In the genomic region with DNA sequence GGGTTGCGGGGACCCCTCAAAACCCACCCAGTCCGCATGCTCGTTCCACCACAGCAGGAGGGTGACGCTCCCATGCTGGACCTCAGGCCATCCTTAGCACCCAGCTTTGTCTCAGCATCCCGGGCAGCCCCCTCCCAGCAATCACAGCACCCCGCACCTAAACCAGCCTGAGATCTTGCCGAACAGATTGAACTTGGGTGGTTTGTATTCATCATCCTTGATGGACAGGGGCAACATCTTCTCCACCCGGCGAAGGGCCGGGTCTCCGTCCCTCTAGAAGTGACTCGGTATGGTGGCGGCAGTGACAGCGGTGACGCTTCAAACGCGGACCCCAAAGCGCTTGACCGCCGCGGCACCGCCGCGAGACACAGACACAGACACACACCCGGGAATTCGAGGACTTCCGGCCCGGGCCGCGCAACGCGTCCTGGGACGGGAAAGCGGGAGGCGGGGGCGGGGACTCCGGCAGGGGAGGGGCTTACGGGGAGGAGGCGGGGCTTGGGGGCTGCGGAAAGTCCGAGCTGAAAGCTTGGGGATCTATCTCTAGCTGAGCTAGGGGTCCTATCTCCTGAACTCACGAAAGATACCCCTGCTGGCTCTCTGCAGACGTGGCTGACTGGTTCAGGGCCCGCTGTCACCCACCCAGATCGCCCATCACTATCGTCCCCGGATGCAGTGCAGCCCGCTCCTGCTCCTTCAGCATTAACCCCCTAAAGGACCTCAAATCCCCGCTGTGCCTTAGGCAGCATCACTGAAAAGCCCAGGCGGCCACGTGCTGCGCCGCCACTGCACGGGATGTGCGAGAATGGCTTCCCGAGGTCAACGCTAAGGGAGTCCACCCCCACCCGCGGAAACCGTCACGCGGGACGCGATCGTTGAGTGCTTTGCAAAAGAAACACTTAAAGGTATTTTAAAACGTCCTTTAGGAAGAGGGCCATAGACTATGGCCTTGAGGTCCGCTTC, we compare ENCODE assay signal across 8 mouse cellular contexts. TPM values are rescaled to one million over a fixed set of nuclear protein-coding genes. Genes with fewer than 3 reads are reported as not detected.
DNase-seq lines count a peak whose midpoint lies in the region; ATAC-seq lines count a peak whose summit lies in the region.

A gene (minus strand): TSS at position 429 of the 963 bp plus-strand sequence.
A gene (plus strand): TSS at position 485 of the 963 bp plus-strand sequence.

- H3K36me3 ChIP-seq in intestine, embryonic 15.5 days = 0 out of 2 replicates have a peak, but pooled peaks cover 3% of the 10 kb centered on the region
- H3K36me3 ChIP-seq in midbrain, embryonic 10.5 days = peaks cover 24% of the 10 kb centered on the region

- ATAC-seq in intestine, embryonic 15.5 days = peak; percentile 95

- H3K4me3 ChIP-seq in intestine, embryonic 15.5 days (replicated peaks) = peak within 1 kb of the TSS; percentile 77
- peak within 1 kb of the TSS; percentile 87 for H3K4me3 ChIP-seq in midbrain, embryonic 10.5 days

- H3K27ac ChIP-seq in intestine, embryonic 15.5 days = peak within 1 kb of the TSS; percentile 93
- peak within 1 kb of the TSS; percentile 91 for H3K27ac ChIP-seq in midbrain, embryonic 10.5 days (replicated peaks)

- no peaks in the 10 kb centered on the region for H3K9me3 ChIP-seq in intestine, embryonic 15.5 days
- H3K9me3 ChIP-seq in midbrain, embryonic 10.5 days (replicated peaks) = no peaks in the 10 kb centered on the region

- no peaks in the 10 kb centered on the region for H3K27me3 ChIP-seq in intestine, embryonic 15.5 days (replicated peaks)
- H3K27me3 ChIP-seq in midbrain, embryonic 10.5 days (ENCODE audit: low read depth, poor library complexity, severe bottlenecking) = no peaks in the 10 kb centered on the region

- 0 out of 2 replicates have a peak, but pooled peaks cover 4% of the 10 kb centered on the region for H3K4me1 ChIP-seq in intestine, embryonic 15.5 days (replicated peaks)
- peaks cover 39% of the 10 kb centered on the region for H3K4me1 ChIP-seq in midbrain, embryonic 10.5 days

- under 1% methylated on average over 66 of the region's 67 CpGs for WGBS in intestine, embryonic 15.5 days
- under 1% methylated on average over 67 of the region's 67 CpGs for WGBS in midbrain, embryonic 10.5 days

- peak; percentile 82 for DNase-seq in adrenal gland, adult 8-10 months
- peak; percentile 94 for DNase-seq in embryo, embryonic 11 days
- DNase-seq in gastrocnemius, postnatal 25 days = peak; percentile 83
- peak; percentile 85 to 86 for DNase-seq in left cerebral cortex, postnatal 36 days (ENCODE audit: low spot score in 2 of 2)
- peak; percentile 93 for DNase-seq in midbrain, embryonic 10.5 days (ENCODE audit: low spot score)
- DNase-seq in right cerebral cortex, postnatal 36 days (ENCODE audit: low spot score in 2 of 2) = peak; percentile 76 to 80
- DNase-seq in urinary bladder, postnatal 4 days (ENCODE audit: low spot score in 2 of 2) = peak; percentile 80 to 89

- peak within 1 kb of the TSS; percentile 79 for H3K9ac ChIP-seq in intestine, embryonic 15.5 days

- H3K4me2 ChIP-seq in intestine, embryonic 15.5 days (replicated peaks) = peak within 1 kb of the TSS; percentile 84

- intact Hi-C loops in left cerebral cortex, postnatal 36 days (cut with DNase I) = no loop called here

RNA-seq across cellular contexts. Expression of the first gene that starts in this region (rescaled TPM):
- total RNA-seq in adrenal gland, adult 8-10 months (2022) = 10 to 100 TPM; 44.6 to 47.6 (median 46.0) TPM
- total RNA-seq in gastrocnemius, postnatal 25 days (2021) = 1 to 10 TPM; 7.4 to 8.9 TPM
- 35.6 and 38.3 TPM in 2 replicates for polyA plus RNA-seq in intestine, embryonic 15.5 days (2015; fragmentation: Nextera tagmentation; extraction: Ambion mirVana)
- 10 to 100 TPM; 24.0 to 31.2 TPM for total RNA-seq in left cerebral cortex, postnatal 36 days (2021)
- polyA plus RNA-seq in midbrain, embryonic 10.5 days (2016; fragmentation: Nextera tagmentation; extraction: Ambion mirVana) = 21.0 and 22.6 TPM in 2 replicates

RNA-seq across cellular contexts. Expression of the second gene that starts in this region (rescaled TPM):
- total RNA-seq in adrenal gland, adult 8-10 months (2022) = 10 to 100 TPM; 23.5 to 26.9 (median 26.2) TPM
- 1 to 10 TPM; 8.7 to 8.8 TPM for total RNA-seq in gastrocnemius, postnatal 25 days (2021)
- polyA plus RNA-seq in intestine, embryonic 15.5 days (2015; fragmentation: Nextera tagmentation; extraction: Ambion mirVana) = 15.9 and 17.6 TPM in 2 replicates
- total RNA-seq in left cerebral cortex, postnatal 36 days (2021) = 10 to 100 TPM; 69.6 to 77.5 TPM
- 23.5 and 24.3 TPM in 2 replicates for polyA plus RNA-seq in midbrain, embryonic 10.5 days (2016; fragmentation: Nextera tagmentation; extraction: Ambion mirVana)

Comparison
In these comparisons a context has a peak if more than half of its experiments do, and no peak if none do; other contexts are left out.
1. Peak in every context shown above with its lines: DNase-seq, ATAC-seq, H3K4me3 ChIP-seq and H3K27ac ChIP-seq.